Mouse (Mus musculus): ENCODE measurements around the gene Olfr467.
"Not testable (repeated sequence)": the region's sequence is repeated elsewhere in the genome, so short reads cannot be mapped to it uniquely, and the experiment has no call there.

The Olfr467 gene

DNA sequence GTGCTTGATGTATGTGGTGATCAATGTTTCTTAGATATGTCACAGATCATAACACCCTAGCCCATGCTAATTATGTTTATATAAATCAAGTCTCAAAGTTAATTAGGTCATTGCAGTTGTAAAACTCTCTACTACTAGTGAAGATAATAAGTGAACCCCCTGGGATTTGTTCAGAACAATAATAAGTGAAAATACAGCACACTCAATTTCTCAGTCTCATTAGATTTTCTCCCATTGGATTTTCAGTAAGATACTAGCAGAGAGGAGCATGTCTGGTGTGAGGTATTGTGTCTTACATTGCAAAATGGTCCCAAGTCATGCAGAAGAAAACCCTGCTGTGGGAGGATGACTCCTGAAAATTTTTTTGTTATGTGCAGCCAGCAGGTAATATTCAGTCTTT is at the start of gene Olfr467:
TSS of gene Olfr467 (plus strand) at position 301 of the 400 bp plus-strand sequence.
- DNase-seq (ENCODE audit: low read depth, low spot score) = no peak

- no peak for DNase-seq (ENCODE audit: low read depth, low spot score)
Observed at GRCm38 (mm10) chr7:107770812-107771211, 41.3 kb upstream of the Olfr467 start.

GRCm38 (mm10) chr7:107778216-107778615 is 33.8 kb upstream of the Olfr467 start:
- DNase-seq (ENCODE audit: low read depth, low spot score) = no peak

GRCm38 (mm10) chr7:107779611-107780010 is 32.5 kb upstream of the Olfr467 start:
- DNase-seq (ENCODE audit: low read depth, low spot score) = peak; percentile 22

DNA sequence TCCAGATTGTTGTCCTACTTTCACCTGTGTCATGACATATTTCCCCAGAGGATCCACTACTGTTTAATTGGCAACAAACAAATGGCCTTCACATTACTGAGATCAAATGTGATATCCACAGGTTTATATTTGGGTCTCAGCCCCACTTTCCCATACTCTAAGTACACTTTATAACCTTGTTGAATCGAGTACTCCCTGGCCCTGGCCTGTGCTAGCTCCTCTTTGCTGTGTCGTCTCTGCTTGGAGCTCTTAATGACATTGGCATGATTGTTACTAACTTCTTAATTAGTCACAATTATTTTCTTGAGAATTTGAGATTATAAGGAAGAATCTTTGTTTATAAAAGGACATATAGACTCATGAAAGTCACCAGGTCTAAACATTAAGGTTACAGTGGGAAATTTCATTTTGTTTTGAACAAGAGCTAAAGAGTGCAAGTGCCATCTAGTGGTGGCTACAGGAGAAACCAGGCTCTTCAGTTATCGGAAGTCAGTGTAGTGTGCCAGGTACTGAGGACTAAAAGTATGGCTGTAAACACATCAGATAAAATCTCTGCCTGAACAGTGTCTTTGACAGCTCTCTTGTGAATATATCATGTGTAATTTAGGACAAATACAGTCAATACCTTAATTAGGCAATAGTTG is 24.0 kb upstream of the Olfr467 start:
- peak; percentile 33 for DNase-seq (ENCODE audit: low read depth, low spot score)

- no peak for DNase-seq (ENCODE audit: low read depth, low spot score)
Observed at GRCm38 (mm10) chr7:107796500-107796899, 15.6 kb upstream of the Olfr467 start.

DNA sequence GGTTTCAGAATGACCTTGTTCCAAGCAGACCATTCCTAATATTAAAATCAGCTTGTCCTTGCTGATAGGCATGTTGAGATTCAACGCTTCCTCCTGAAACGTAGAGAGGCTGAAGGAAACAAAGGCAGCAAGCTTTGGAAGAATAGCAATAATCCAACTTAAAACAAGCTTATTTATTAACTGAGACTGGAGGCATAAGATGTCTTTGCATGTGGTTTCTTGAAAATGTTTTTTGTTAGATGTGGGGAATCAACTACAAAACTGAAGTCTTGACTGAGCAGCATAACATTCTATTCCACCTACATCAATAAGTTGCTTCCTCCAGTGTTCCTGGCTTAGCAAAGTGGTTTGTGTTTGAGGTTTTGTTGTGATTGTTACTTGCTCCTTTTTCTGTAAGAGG is 11.0 kb upstream of the Olfr467 start, which contains the start of gene Ovch2:
TSS of gene Ovch2 (minus strand) at position 101 of the 400 bp plus-strand sequence.
- DNase-seq (ENCODE audit: low read depth, low spot score) = no peak

- no peak for DNase-seq (ENCODE audit: low read depth, low spot score)
Observed at GRCm38 (mm10) chr7:107802138-107802537, 9.9 kb upstream of the Olfr467 start.

- no peak for DNase-seq (ENCODE audit: low read depth, low spot score)
Observed at GRCm38 (mm10) chr7:107819442-107819841, 7.4 kb downstream of the Olfr467 start.

DNA sequence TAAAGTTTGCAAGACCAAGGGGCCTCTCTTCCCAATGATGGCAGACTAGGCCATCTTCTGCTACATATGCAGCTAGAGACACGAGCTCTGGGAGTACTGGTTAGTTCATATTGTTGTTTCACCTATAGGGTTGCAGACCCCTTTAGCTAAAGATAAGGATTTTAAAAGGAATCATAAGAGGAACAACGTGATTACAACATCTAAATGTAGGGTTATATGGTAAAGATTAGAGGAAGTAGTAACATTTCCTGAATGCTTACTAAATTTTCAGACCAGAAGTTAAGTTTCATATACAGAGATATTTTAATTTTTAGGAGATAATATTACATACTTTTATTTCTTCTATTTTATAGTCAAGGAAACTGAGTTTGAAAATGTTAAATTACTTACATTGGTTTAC is 11.8 kb downstream of the Olfr467 start:
- not testable (repeated sequence) for DNase-seq (ENCODE audit: low read depth, low spot score)

DNA sequence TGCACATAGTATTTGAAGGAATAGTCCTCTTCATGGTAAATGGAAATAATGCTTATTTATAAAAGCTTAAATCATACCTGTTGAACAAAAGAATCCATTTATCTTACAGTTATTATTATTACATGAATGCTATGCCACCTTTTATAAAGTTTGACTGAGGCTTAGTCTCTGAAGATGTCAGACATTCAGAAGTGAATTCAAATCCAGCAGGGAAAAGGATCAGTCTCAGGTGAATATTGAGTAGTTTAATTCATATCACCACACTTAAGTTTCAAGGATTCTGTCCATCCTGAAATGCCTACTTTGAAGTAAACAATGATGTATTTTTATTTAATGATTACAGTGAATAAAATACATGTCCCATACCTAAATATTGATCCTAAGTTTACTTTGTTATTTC is 13.4 kb downstream of the Olfr467 start, which contains the start of gene Olfr469:
TSS of gene Olfr469 (minus strand) at position 101 of the 400 bp plus-strand sequence.
- DNase-seq (ENCODE audit: low read depth, low spot score) = not testable (repeated sequence)

GRCm38 (mm10) chr7:107841719-107842118 is 29.7 kb downstream of the Olfr467 start:
- DNase-seq (ENCODE audit: low read depth, low spot score) = peak; percentile 3

DNA sequence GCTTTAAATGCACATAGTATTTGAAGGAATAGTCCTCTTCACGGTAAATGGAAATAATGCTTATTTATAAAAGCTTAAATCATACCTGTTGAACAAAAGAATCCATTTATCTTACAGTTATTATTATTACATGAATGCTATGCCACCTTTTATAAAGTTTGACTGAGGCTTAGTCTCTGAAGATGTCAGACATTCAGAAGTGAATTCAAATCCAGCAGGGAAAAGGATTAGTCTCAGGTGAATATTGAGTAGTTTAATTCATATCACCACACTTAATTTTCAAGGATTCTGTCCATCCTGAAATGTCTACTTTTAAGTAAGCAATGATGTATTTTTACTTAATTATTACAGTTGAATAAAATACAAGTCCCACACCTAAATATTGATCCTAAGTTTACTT is 35.3 kb downstream of the Olfr467 start, which contains the start of gene Olfr470:
TSS of gene Olfr470 (minus strand) at position 101 of the 400 bp plus-strand sequence.
- DNase-seq (ENCODE audit: low read depth, low spot score) = not testable (repeated sequence)

Data from A20 (cell line).